Mouse (Mus musculus): ENCODE data around the gene Hopx. TPM values are rescaled to one million over a fixed set of nuclear protein-coding genes. Genes with fewer than 3 reads are reported as not detected.

Gene Hopx
- polyA plus RNA-seq, 1 experiment from 2014 or later: 5.6 TPM

DNA sequence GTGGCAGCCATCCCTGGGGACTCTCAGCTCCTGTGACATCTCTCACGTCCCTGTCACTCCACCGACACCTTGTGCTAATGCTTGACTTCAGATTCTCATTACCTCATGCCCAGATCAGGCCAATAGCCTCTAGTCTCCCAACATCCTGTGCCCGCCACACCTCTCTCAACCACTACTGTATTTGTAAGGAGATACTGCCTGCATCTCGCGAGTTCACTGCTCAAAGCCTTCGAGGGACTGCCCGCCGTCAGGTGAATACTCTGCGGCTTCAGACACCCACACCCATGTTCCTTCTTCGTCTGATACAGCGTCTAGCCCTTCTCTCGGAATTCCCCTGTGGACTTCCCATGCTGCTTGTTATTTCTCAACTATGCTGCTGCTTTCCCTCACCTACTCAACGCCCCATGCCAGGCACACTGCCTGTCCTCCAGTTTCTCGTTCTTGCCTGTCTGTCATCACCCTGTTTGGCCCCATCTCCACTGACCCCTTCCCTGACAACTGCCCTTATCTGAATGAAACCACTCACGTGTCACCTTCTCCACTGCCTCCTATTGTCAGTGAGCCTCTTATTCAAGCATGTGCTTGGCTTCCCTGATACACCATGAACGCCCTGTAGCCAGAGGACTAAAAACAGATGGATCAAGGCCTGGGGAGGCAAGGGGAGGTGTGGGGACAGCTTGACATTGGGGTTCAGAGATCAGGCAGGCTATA lies 15.5 kb upstream of the Hopx start:
- WGBS: 74% methylated on average over 16 of the region's 16 CpGs

GRCm38 (mm10) chr5:77129907-77130306 lies 15.0 kb upstream of the Hopx start:
- H3K9ac ChIP-seq: no peak overlapping the region
- no peak overlapping the region for H3K4me2 ChIP-seq
- WGBS: 84% methylated on average over 2 of the region's 2 CpGs
- no peaks in the 10 kb centered on the region for H3K36me3 ChIP-seq
- 0 out of 2 replicates have a peak, but pooled peaks cover 6% of the 10 kb centered on the region for H3K9me3 ChIP-seq
- H3K27me3 ChIP-seq: no peaks in the 10 kb centered on the region
- ATAC-seq (ENCODE audit: low FRiP score, low read depth): no peak
- no peaks in the 10 kb centered on the region for H3K4me1 ChIP-seq (replicated peaks)
- no peak overlapping the region for H3K27ac ChIP-seq (replicated peaks)
- H3K4me3 ChIP-seq: no peak overlapping the region

More for the DNA sequence above, 15.5 kb upstream of the Hopx start:
- H3K4me1 ChIP-seq (replicated peaks): no peaks in the 10 kb centered on the region
- H3K4me3 ChIP-seq: no peak overlapping the region
- H3K36me3 ChIP-seq: no peaks in the 10 kb centered on the region
- no peak overlapping the region for H3K9ac ChIP-seq
- H3K4me2 ChIP-seq: no peak overlapping the region
- H3K9me3 ChIP-seq: 0 out of 2 replicates have a peak, but pooled peaks cover 6% of the 10 kb centered on the region
- ATAC-seq (ENCODE audit: low FRiP score, low read depth): no peak
- no peak overlapping the region for H3K27ac ChIP-seq (replicated peaks)
- no peaks in the 10 kb centered on the region for H3K27me3 ChIP-seq

GRCm38 (mm10) chr5:77128854-77129253 lies 13.9 kb upstream of the Hopx start:
- Histone ChIP-seq H3K9me3 (0 out of 2 replicates have a peak, but pooled peaks cover 6% of the 10 kb centered on the region), H3K27ac (replicated peaks) (no peak overlapping the region), H3K27me3 (no peaks in the 10 kb centered on the region), H3K4me2 (no peak overlapping the region), H3K4me3 (no peak overlapping the region), H3K36me3 (no peaks in the 10 kb centered on the region), H3K9ac (no peak overlapping the region), H3K4me1 (replicated peaks) (0 out of 2 replicates have a peak, but pooled peaks cover under 1% of the 10 kb centered on the region)
- no peak for ATAC-seq (ENCODE audit: low FRiP score, low read depth)
- 90% methylated on average over 4 of the region's 4 CpGs for WGBS

DNA sequence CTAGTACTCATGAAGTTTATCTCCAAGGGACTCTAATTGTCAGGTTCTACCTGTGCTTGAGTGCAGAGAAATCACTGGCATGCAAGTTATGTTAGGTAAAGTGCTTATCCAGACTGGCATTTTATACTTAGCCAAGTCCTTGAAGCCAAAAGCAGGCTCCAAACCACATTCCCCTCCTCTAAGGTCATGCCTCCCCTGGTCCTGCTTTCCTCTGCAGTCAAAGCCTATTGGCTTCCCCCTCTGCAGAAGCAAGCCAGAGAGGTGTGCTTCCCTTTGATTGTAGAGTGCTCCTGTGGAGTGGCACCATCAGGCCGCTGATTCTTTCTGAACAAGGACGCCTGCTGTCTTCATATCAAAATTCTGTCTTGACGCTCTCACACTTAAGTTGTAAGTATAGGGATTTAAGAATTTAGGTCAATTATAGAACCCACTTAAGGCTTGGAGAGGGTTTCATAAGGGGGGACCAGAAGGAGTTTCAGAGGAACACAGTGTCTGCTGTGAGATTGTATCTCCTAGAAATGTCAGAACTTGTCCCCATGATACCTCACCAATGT lies 11.6 kb upstream of the Hopx start:
- H3K4me1 ChIP-seq (replicated peaks): peaks cover 20% of the 10 kb centered on the region
- H3K4me2 ChIP-seq: no peak overlapping the region
- no peak overlapping the region for H3K27ac ChIP-seq (replicated peaks)
- no peaks in the 10 kb centered on the region for H3K36me3 ChIP-seq
- H3K9me3 ChIP-seq: 0 out of 2 replicates have a peak, but pooled peaks cover 6% of the 10 kb centered on the region
- no peaks in the 10 kb centered on the region for H3K27me3 ChIP-seq
- no peak for ATAC-seq (ENCODE audit: low FRiP score, low read depth)
- no peak overlapping the region for H3K4me3 ChIP-seq
- no peak overlapping the region for H3K9ac ChIP-seq
- 88% methylated on average over 3 of the region's 3 CpGs for WGBS

DNA sequence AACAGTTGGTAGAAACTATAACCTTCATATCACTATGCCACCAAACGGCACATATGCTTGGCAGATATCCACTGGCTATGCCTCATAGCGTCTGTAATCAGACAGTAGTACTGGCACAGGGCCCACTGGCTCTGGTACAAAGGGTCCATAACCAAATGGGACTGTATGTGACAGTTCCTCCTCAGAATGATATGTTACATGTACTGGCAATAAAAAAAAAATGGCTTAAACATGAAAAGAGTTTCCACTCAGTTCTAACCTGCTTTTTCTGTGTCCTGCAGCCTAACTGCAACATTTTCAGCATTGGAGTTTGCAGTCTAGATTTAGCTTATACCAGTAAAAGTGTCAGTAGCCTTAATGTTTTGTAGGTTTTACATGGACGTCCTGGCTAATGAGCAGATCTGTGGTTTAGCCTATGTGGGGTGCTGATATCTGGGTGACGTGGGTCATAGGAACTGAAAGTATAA lies 9.9 kb upstream of the Hopx start:
- H3K9ac ChIP-seq: no peak overlapping the region
- 62% methylated on average over 4 of the region's 4 CpGs for WGBS
- H3K36me3 ChIP-seq: no peaks in the 10 kb centered on the region
- H3K9me3 ChIP-seq: 0 out of 2 replicates have a peak, but pooled peaks cover 6% of the 10 kb centered on the region
- no peaks in the 10 kb centered on the region for H3K27me3 ChIP-seq
- H3K4me3 ChIP-seq: no peak overlapping the region
- ATAC-seq (ENCODE audit: low FRiP score, low read depth): no peak
- H3K27ac ChIP-seq (replicated peaks): no peak overlapping the region
- no peak overlapping the region for H3K4me2 ChIP-seq
- H3K4me1 ChIP-seq (replicated peaks): peaks cover 20% of the 10 kb centered on the region

DNA sequence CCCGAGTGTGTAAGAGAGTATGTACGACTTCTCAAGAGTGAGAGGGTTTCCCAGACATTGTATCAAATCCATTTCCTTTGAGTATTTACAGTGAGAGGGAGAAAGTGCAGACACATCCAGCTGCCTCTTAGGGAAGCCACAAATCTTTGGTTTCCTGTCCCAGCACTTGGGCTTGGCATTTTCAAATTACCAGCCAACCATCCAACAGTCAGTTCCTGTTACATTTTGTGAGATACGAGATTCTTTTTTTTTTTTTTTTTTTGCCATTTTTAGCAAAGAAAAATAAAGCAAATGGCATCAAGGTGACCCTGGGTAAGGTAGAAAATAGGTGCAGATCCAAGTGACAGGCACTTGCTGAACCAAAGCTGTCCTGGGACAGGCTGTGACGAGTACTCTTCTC lies 9.2 kb upstream of the Hopx start:
- WGBS: 80% methylated on average over 4 of the region's 4 CpGs
- no peak overlapping the region for H3K9ac ChIP-seq
- no peaks in the 10 kb centered on the region for H3K36me3 ChIP-seq
- ATAC-seq (ENCODE audit: low FRiP score, low read depth): no peak
- peaks cover 20% of the 10 kb centered on the region for H3K4me1 ChIP-seq (replicated peaks)
- no peak overlapping the region for H3K4me2 ChIP-seq
- no peak overlapping the region for H3K4me3 ChIP-seq
- H3K9me3 ChIP-seq: 0 out of 2 replicates have a peak, but pooled peaks cover 6% of the 10 kb centered on the region
- H3K27ac ChIP-seq (replicated peaks): 0 out of 2 replicates have a peak overlapping the region, but pooled peaks have one; percentile 17
- H3K27me3 ChIP-seq: no peaks in the 10 kb centered on the region

GRCm38 (mm10) chr5:77123597-77123996 lies 8.7 kb upstream of the Hopx start:
- Histone ChIP-seq H3K4me3 (no peak overlapping the region), H3K9me3 (0 out of 2 replicates have a peak, but pooled peaks cover 4% of the 10 kb centered on the region), H3K36me3 (no peaks in the 10 kb centered on the region), H3K4me1 (replicated peaks) (peaks cover 20% of the 10 kb centered on the region), H3K27me3 (no peaks in the 10 kb centered on the region), H3K9ac (no peak overlapping the region), H3K4me2 (no peak overlapping the region), H3K27ac (replicated peaks) (peak overlapping the region; percentile 17; the same call in 1 of the 2 replicates)
- WGBS: 59% methylated on average over 9 of the region's 9 CpGs
- no peak for ATAC-seq (ENCODE audit: low FRiP score, low read depth)

- H3K27me3 ChIP-seq: no peaks in the 10 kb centered on the region
- peaks cover 20% of the 10 kb centered on the region for H3K4me1 ChIP-seq (replicated peaks)
- no peak overlapping the region for H3K9ac ChIP-seq
- no peaks in the 10 kb centered on the region for H3K9me3 ChIP-seq
- H3K4me2 ChIP-seq: 0 out of 2 replicates have a peak overlapping the region, but pooled peaks have one; percentile 6
- 8% methylated on average over 20 of the region's 20 CpGs for WGBS
- peak overlapping the region; percentile 76 for H3K27ac ChIP-seq (replicated peaks)
- H3K36me3 ChIP-seq: no peaks in the 10 kb centered on the region
- H3K4me3 ChIP-seq: no peak overlapping the region
- ATAC-seq (ENCODE audit: low FRiP score, low read depth): peak; percentile 90
Measured at GRCm38 (mm10) chr5:77122254-77123192, 7.6 kb upstream of the Hopx start.

DNA sequence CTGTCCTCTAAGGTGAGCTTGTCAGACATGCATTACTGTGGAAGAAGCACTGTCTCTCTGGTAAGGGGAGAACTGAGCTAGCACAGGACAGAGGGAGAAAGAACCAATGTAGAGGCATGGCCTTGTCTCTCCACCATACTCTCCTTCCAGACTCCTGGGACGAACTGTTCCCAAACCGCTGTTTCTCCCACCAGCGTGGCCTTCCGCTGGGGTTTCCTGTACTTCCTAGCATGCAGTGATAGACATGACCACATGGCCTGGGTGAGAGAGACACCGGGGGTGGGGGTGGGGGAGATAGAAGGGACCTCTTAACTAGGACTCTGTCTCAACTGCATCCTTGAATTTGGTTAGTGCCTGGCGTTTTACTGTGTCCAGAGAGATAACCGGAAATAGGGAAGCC lies 5.8 kb upstream of the Hopx start:
- Histone ChIP-seq H3K9me3 (no peaks in the 10 kb centered on the region), H3K4me3 (no peak overlapping the region), H3K27me3 (no peaks in the 10 kb centered on the region), H3K36me3 (no peaks in the 10 kb centered on the region), H3K4me1 (replicated peaks) (peaks cover 22% of the 10 kb centered on the region), H3K4me2 (no peak overlapping the region), H3K27ac (replicated peaks) (no peak overlapping the region), H3K9ac (no peak overlapping the region)
- WGBS: 92% methylated on average over 7 of the region's 7 CpGs
- ATAC-seq (ENCODE audit: low FRiP score, low read depth): no peak

DNA sequence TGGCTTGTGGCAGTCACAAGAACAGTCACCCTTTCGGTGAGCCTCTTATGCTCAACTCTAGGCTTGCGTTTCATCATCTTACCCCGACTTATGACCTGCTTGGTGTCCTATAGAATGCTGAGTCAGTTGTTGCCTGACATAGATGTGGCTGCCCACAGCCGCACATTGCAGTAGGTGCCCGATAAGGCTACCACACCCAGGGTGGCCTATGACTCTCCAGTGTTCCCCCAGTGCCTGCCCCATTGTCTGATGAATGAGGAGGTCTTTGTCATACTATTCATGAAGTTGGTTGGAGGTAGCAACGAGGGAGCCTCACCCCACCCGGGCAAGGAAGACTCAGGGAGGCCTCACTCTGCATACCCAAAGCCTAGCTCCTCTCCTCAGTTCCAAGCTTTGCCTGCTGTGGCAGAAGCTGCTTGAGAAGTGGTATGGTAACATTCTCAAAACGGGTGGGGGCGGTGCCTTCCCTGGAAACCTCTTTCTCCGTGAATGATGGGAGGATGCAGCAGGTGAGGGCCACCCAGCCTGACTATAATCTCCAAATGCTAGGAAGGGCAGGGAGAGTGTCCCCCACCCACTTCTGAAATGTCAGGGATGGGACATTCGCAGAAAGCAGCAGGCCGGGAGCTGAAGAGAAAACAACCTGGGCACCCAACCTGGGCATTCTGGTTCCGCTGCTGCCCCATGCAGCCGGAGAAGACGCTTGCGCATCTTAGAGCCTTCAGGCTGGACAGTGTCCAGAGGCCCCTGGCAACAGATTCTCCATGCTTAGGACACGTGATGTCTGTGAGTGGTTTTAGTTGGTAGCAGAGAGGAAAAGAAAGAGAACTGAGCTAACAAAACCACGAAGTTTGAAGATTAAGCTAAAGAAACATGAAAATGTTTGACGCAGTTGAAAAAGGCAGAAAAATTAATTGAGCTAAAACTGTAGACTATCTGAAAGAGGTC lies 4.8 kb upstream of the Hopx start:
- ATAC-seq (ENCODE audit: low FRiP score, low read depth): no peak
- Histone ChIP-seq H3K4me2 (no peak overlapping the region), H3K27me3 (no peaks in the 10 kb centered on the region), H3K4me3 (no peak overlapping the region), H3K27ac (replicated peaks) (no peak overlapping the region), H3K4me1 (replicated peaks) (peaks cover 32% of the 10 kb centered on the region), H3K9ac (no peak overlapping the region), H3K9me3 (no peaks in the 10 kb centered on the region), H3K36me3 (no peaks in the 10 kb centered on the region)
- 73% methylated on average over 19 of the region's 19 CpGs for WGBS

DNA sequence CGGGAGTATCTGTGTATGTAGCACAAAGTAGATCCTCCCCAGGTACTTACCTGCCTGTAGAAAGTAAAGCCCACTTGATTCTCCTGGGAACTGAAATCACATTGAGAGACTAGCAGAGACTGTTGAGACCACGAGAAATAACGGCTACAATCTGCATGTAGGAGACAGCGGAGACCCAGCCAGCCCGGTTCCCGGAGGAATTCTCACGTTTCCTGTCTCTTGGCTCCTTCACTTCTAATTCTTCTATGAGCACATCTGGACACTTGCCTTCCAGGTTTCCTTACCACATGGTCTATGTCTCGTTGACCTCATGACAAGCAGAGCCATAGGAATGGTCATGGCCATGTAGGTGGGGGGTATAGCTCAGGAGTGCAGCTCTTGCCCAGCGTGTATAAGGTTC lies 811 bp upstream of the Hopx start:
- H3K27ac ChIP-seq (replicated peaks): no peak overlapping the region
- peaks cover 16% of the 10 kb centered on the region for H3K4me1 ChIP-seq (replicated peaks)
- H3K36me3 ChIP-seq: no peaks in the 10 kb centered on the region
- H3K27me3 ChIP-seq: no peaks in the 10 kb centered on the region
- H3K9me3 ChIP-seq: no peaks in the 10 kb centered on the region
- no peak overlapping the region for H3K4me3 ChIP-seq
- H3K4me2 ChIP-seq: no peak overlapping the region
- 83% methylated on average over 9 of the region's 9 CpGs for WGBS
- ATAC-seq (ENCODE audit: low FRiP score, low read depth): no peak; the same call in 1 of the 2 replicates
- H3K9ac ChIP-seq: no peak overlapping the region

Data from hindbrain, embryonic 15.5 days (tissue).